Mouse (Mus musculus) MEL (cell line): Measurements from ENCODE around the gene Flna. TPM values are rescaled to one million over a fixed set of nuclear protein-coding genes. Genes with fewer than 3 reads are reported as not detected.
A peak's percentile ranks its signal among the peaks of the same experiment; 100 is the strongest.

Source experiments
- DNase-seq: peaks from one replicate; pipeline ENCODE4 v3.0.0; 2011; ENCODE audit warnings: low read depth, low spot score
- H3K27ac ChIP-seq: 2 replicates; pipeline ENCODE4 v1.5.1; 2012; ENCODE audit warnings: low read depth, mild to moderate bottlenecking, control low read depth, low read length, moderate library complexity; ENCODE audit not compliant: control insufficient read depth
- H3K27me3 ChIP-seq, 2 experiments: fragments of 150-350 bp in 1 of 2; sonication (generic) in 1 of 2; 2 replicates each; pipeline ENCODE4 v1.6.1; 2012; ENCODE audit warnings: low read length in 2 of 2, mild to moderate bottlenecking in 2 of 2, improper control_type of control experiment in 1 of 2, moderate library complexity in 1 of 2; ENCODE audit not compliant: insufficient read depth in 2 of 2, control insufficient read depth in 1 of 2
- H3K36me3 ChIP-seq, 2 experiments: 2 replicates each; pipeline ENCODE4 v1.6.1; 2012 to 2014; ENCODE audit warnings: low read length in 2 of 2, improper control_type of control experiment in 1 of 2, inconsistent platforms in 1 of 2, mild to moderate bottlenecking in 1 of 2; ENCODE audit not compliant: insufficient read depth in 2 of 2, control insufficient read depth in 1 of 2
- H3K4me1 ChIP-seq, 2 experiments: fragments of 150-350 bp in 1 of 2; sonication (generic) in 1 of 2; 2 replicates each; pipeline ENCODE4 v1.6.1; 2012; ENCODE audit warnings: low read length in 2 of 2, improper control_type of control experiment in 1 of 2, mild to moderate bottlenecking in 1 of 2; ENCODE audit not compliant: insufficient read depth in 2 of 2, control insufficient read depth in 1 of 2
- H3K4me3 ChIP-seq, 2 experiments: fragments of 150-350 bp in 1 of 2; sonication (generic) in 1 of 2; 2 replicates each; pipeline ENCODE4 v1.5.1; 2012; ENCODE audit warnings: low read depth in 2 of 2, low read length in 2 of 2, mild to moderate bottlenecking in 2 of 2, moderate library complexity in 2 of 2, control low read depth in 1 of 2, improper control_type of control experiment in 1 of 2; ENCODE audit not compliant: control insufficient read depth in 1 of 2, insufficient read depth in 1 of 2
- H3K79me2 ChIP-seq: 2 replicates; pipeline ENCODE4 v1.6.1; 2012; ENCODE audit warnings: mild to moderate bottlenecking, low read length, moderate library complexity; ENCODE audit not compliant: control insufficient read depth, poor library complexity, insufficient read depth
- H3K9ac ChIP-seq: 2 replicates; pipeline ENCODE4 v1.6.1; 2012; ENCODE audit warnings: low read depth, mild to moderate bottlenecking, control low read depth, low read length, moderate library complexity; ENCODE audit not compliant: control insufficient read depth, poor library complexity, severe bottlenecking
- H3K9me3 ChIP-seq: fragments of 150-350 bp; sonication (generic); replicated peaks from 2 replicates; pipeline ENCODE4 v1.6.1; 2012; ENCODE audit warnings: mild to moderate bottlenecking, low read length, improper control_type of control experiment, moderate library complexity; ENCODE audit not compliant: insufficient read depth
- BHLHE40 ChIP-seq: IDR thresholded peaks from 2 replicates; pipeline ENCODE4 v1.6.1; 2012; ENCODE audit warnings: low read depth, mild to moderate bottlenecking, inconsistent platforms, low read length, improper control_type of control experiment, borderline replicate concordance
- CHD1 ChIP-seq: IDR thresholded peaks from 2 replicates; pipeline ENCODE4 v1.6.1; 2012; ENCODE audit warnings: low read depth, mild to moderate bottlenecking, inconsistent platforms, low read length, improper control_type of control experiment
- CHD2 ChIP-seq: IDR thresholded peaks from 2 replicates; pipeline ENCODE4 v1.6.1; 2011; ENCODE audit warnings: low read length, improper control_type of control experiment
- E2F4 ChIP-seq: IDR thresholded peaks from 2 replicates; pipeline ENCODE4 v1.6.1; 2011; ENCODE audit warnings: low read depth, low read length, improper control_type of control experiment, borderline replicate concordance
- ELF1 ChIP-seq: IDR thresholded peaks from 2 replicates; pipeline ENCODE4 v1.6.1; 2014; ENCODE audit warnings: low read depth, mild to moderate bottlenecking, inconsistent platforms, low read length, improper control_type of control experiment, moderate library complexity
- EP300 ChIP-seq, 2 experiments: IDR thresholded peaks; 2 replicates each; pipeline ENCODE4 v1.6.1; 2011; ENCODE audit warnings: improper control_type of control experiment in 2 of 2, low read length in 2 of 2, low read depth in 1 of 2, mild to moderate bottlenecking in 1 of 2
- ETS1 ChIP-seq: IDR thresholded peaks from 2 replicates; pipeline ENCODE4 v1.6.1; 2012; ENCODE audit warnings: low read depth, mild to moderate bottlenecking, inconsistent platforms, low read length, improper control_type of control experiment, moderate library complexity
- GABPA ChIP-seq: IDR thresholded peaks from 2 replicates; pipeline ENCODE4 v1.6.1; 2012; ENCODE audit warnings: low read depth, mild to moderate bottlenecking, inconsistent platforms, low read length, improper control_type of control experiment, moderate library complexity
- GATA1 ChIP-seq: IDR thresholded peaks from 2 replicates; pipeline ENCODE4 v1.6.1; 2011; ENCODE audit warnings: low read depth, low read length, improper control_type of control experiment
- HCFC1 ChIP-seq: IDR thresholded peaks from 2 replicates; pipeline ENCODE4 v1.6.1; 2012; ENCODE audit warnings: low read depth, mild to moderate bottlenecking, inconsistent platforms, low read length, improper control_type of control experiment, moderate library complexity
- JUND ChIP-seq: IDR thresholded peaks from 2 replicates; pipeline ENCODE4 v1.6.1; 2011; ENCODE audit warnings: low read depth, mild to moderate bottlenecking, improper control_type of control experiment, low read length
- KAT2A ChIP-seq: conservative IDR thresholded peaks from 2 replicates; pipeline ENCODE4 v1.6.1; 2012; ENCODE audit warnings: low read depth, low read length, improper control_type of control experiment, inconsistent platforms
- MAFK ChIP-seq: IDR thresholded peaks from 2 replicates; pipeline ENCODE4 v1.6.1; 2011; ENCODE audit warnings: low read depth, mild to moderate bottlenecking, low read length, improper control_type of control experiment, borderline replicate concordance
- MAX ChIP-seq: IDR thresholded peaks from 2 replicates; pipeline ENCODE4 v1.6.1; 2011; ENCODE audit warnings: low read length, improper control_type of control experiment
- MAZ ChIP-seq: IDR thresholded peaks from 2 replicates; pipeline ENCODE4 v1.6.1; 2012; ENCODE audit warnings: low read depth, mild to moderate bottlenecking, inconsistent platforms, low read length, improper control_type of control experiment
- MEF2A ChIP-seq: IDR thresholded peaks from 2 replicates; pipeline ENCODE4 v1.6.1; 2014; ENCODE audit warnings: low read depth, mild to moderate bottlenecking, inconsistent platforms, low read length, improper control_type of control experiment; ENCODE audit not compliant: poor library complexity, insufficient replicate concordance, severe bottlenecking; ENCODE audit errors: extremely low read depth
- MXI1 ChIP-seq: IDR thresholded peaks from 2 replicates; pipeline ENCODE4 v1.6.1; 2011; ENCODE audit warnings: mild to moderate bottlenecking, low read depth, low read length, improper control_type of control experiment
- MYB ChIP-seq: IDR thresholded peaks from 2 replicates; pipeline ENCODE4 v1.6.1; 2011; ENCODE audit warnings: mild to moderate bottlenecking, low read depth, low read length, improper control_type of control experiment
- MYC ChIP-seq: IDR thresholded peaks from 2 replicates; pipeline ENCODE4 v1.6.1; 2011; ENCODE audit warnings: low read depth, mild to moderate bottlenecking, low read length, improper control_type of control experiment, moderate library complexity
- NELFE ChIP-seq: IDR thresholded peaks from 2 replicates; pipeline ENCODE4 v1.6.1; 2011; ENCODE audit warnings: low read depth, low read length, improper control_type of control experiment
- NRF1 ChIP-seq: IDR thresholded peaks from 2 replicates; pipeline ENCODE4 v1.6.1; 2014; ENCODE audit warnings: low read depth, mild to moderate bottlenecking, inconsistent platforms, low read length, improper control_type of control experiment, moderate library complexity; ENCODE audit not compliant: poor library complexity, insufficient read depth, severe bottlenecking
- POLR2A ChIP-seq, 2 experiments: IDR thresholded peaks; 2 replicates each; pipeline ENCODE4 v1.6.1; 2011 to 2012; ENCODE audit warnings: low read length in 2 of 2, mild to moderate bottlenecking in 2 of 2, control low read depth in 1 of 2, improper control_type of control experiment in 1 of 2, low read depth in 1 of 2, moderate library complexity in 1 of 2; ENCODE audit not compliant: control insufficient read depth in 1 of 2, insufficient read depth in 1 of 2, poor library complexity in 1 of 2
- POLR2AphosphoS2 ChIP-seq: IDR thresholded peaks from 2 replicates; pipeline ENCODE4 v1.6.1; 2011; ENCODE audit warnings: low read length, improper control_type of control experiment
- POLR2AphosphoS5 ChIP-seq: IDR thresholded peaks from 2 replicates; pipeline ENCODE4 v1.6.1; 2012; ENCODE audit warnings: low read depth, borderline replicate concordance, mild to moderate bottlenecking, inconsistent platforms, low read length, moderate library complexity, mixed read lengths
- RAD21 ChIP-seq: IDR thresholded peaks from 2 replicates; pipeline ENCODE4 v1.6.1; 2011; ENCODE audit warnings: mild to moderate bottlenecking, low read depth, low read length, improper control_type of control experiment
- RCOR1 ChIP-seq: IDR thresholded peaks from 2 replicates; pipeline ENCODE4 v1.6.1; 2012; ENCODE audit warnings: low read depth, mild to moderate bottlenecking, inconsistent platforms, low read length, improper control_type of control experiment
- SIN3A ChIP-seq: IDR thresholded peaks from 2 replicates; pipeline ENCODE4 v1.6.1; 2012; ENCODE audit warnings: low read length, improper control_type of control experiment, inconsistent platforms
- SMC3 ChIP-seq: IDR thresholded peaks from 2 replicates; pipeline ENCODE4 v1.6.1; 2011; ENCODE audit warnings: low read depth, low read length, improper control_type of control experiment
- TAL1 ChIP-seq: IDR thresholded peaks from 2 replicates; pipeline ENCODE4 v1.6.1; 2012; ENCODE audit warnings: mild to moderate bottlenecking, inconsistent platforms, low read length, moderate library complexity, mixed read lengths
- TBP ChIP-seq: IDR thresholded peaks from 2 replicates; pipeline ENCODE4 v1.8.0; 2011; ENCODE audit warnings: low read depth, low read length, improper control_type of control experiment
- TCF12 ChIP-seq: IDR thresholded peaks from 2 replicates; pipeline ENCODE4 v1.6.1; 2014; ENCODE audit warnings: low read depth, mild to moderate bottlenecking, inconsistent platforms, low read length, improper control_type of control experiment, moderate library complexity
- UBTF ChIP-seq: IDR thresholded peaks from 2 replicates; pipeline ENCODE4 v1.6.1; 2012; ENCODE audit warnings: low read depth, mild to moderate bottlenecking, inconsistent platforms, low read length, improper control_type of control experiment, moderate library complexity, borderline replicate concordance; ENCODE audit not compliant: insufficient read depth
- USF1 ChIP-seq: IDR thresholded peaks from 2 replicates; pipeline ENCODE4 v1.6.1; 2014; ENCODE audit warnings: low read depth, mild to moderate bottlenecking, inconsistent platforms, low read length, improper control_type of control experiment, moderate library complexity
- ZC3H11A ChIP-seq: IDR thresholded peaks from 2 replicates; pipeline ENCODE4 v1.6.1; 2012; ENCODE audit warnings: low read depth, mild to moderate bottlenecking, inconsistent platforms, low read length, improper control_type of control experiment
- ZKSCAN1 ChIP-seq: IDR thresholded peaks from 2 replicates; pipeline ENCODE4 v1.6.1; 2012; ENCODE audit warnings: low read depth, mild to moderate bottlenecking, inconsistent platforms, low read length, improper control_type of control experiment, moderate library complexity
- ZMIZ1 ChIP-seq: IDR thresholded peaks from 2 replicates; pipeline ENCODE4 v1.6.1; 2012; ENCODE audit warnings: low read depth, mild to moderate bottlenecking, inconsistent platforms, low read length, improper control_type of control experiment, moderate library complexity
- ZNF384 ChIP-seq: IDR thresholded peaks from 2 replicates; pipeline ENCODE4 v1.6.1; 2012; ENCODE audit warnings: low read depth, mild to moderate bottlenecking, inconsistent platforms, low read length, improper control_type of control experiment
- polyA plus RNA-seq, 2 experiments: library from polyadenylated mRNA; stranded (reverse) in 1 of 2; unstranded in 1 of 2; fragments of >175 nt in 1 of 2; fragments of >200 nt in 1 of 2; gene quantifications; 2 replicates each; pipeline versions ENCODE4 v1.2.1 to v1.2.4; 2012; ENCODE audit warnings: low replicate concordance in 2 of 2, low read depth in 1 of 2; ENCODE audit not compliant: insufficient read length in 2 of 2, insufficient read depth in 1 of 2, missing spikeins in 1 of 2
- total RNA-seq: library from RNA; depleted of rRNA; stranded (reverse); fragments of 300-350 nt; gene quantifications from 2 replicates; pipeline ENCODE4 v1.2.3, GENCODE M21; 2012

The Flna gene
- total and polyA plus RNA-seq, 3 experiments, result 111 to 233 (median 147) TPM

GRCm38 (mm10) chrX:74245687-74246086 lies 3.9 kb downstream of the Flna start:
- TF ChIP-seq NELFE (no peak), E2F4 (no peak), USF1 (no peak), MAX (peak; percentile 43; the same call in 1 of the 2 replicates), GATA1 (no peak), HCFC1 (peak; percentile 57; the same call in 1 of the 2 replicates), POLR2AphosphoS2 (no peak), KAT2A (no peak), MYB (no peak), CHD2 (no peak), ELF1 (no peak), TCF12 (no peak), POLR2AphosphoS5 (no peak), JUND (no peak), POLR2A (IDR thresholded peaks at IDR 0.05; ENCODE audit: control insufficient read depth in 1 of 2, insufficient read depth in 1 of 2, low read depth in 1 of 2, low read length in 2 of 2, poor library complexity in 1 of 2) (no peak), MAFK (no peak), NRF1 (no peak), TBP (0 out of 2 replicates have a peak, but pooled peaks have one; percentile 15), EP300 (IDR thresholded peaks at IDR 0.05; ENCODE audit: low read depth in 1 of 2, low read length in 2 of 2) (no peak), MAZ (peak; percentile 63; the same call in 1 of the 2 replicates), UBTF (no peak), SMC3 (no peak), MXI1 (peak; percentile 33; the same call in 1 of the 2 replicates), ZNF384 (no peak), ETS1 (no peak), ZMIZ1 (no peak), ZKSCAN1 (no peak), MEF2A (no peak), SIN3A (0 out of 2 replicates have a peak, but pooled peaks have one; percentile 29), CHD1 (no peak), RAD21 (no peak), BHLHE40 (no peak), TAL1 (no peak), MYC (no peak), ZC3H11A (no peak), GABPA (no peak), RCOR1 (no peak)
- TF ChIP-seq, all 39 proteins: peak for 6
- peak overlapping the region; percentile 64 for H3K9ac ChIP-seq
- no peaks in the 10 kb centered on the region for H3K9me3 ChIP-seq
- H3K36me3 ChIP-seq, result peaks cover 0 to 12% of the 10 kb centered on the region in 2 experiments; a peak in 3 of 4 replicates
- H3K27me3 ChIP-seq, result no peaks in the 10 kb centered on the region
- peaks cover 18% of the 10 kb centered on the region for H3K79me2 ChIP-seq
- H3K27ac ChIP-seq, result peak overlapping the region; percentile 83
- H3K4me1 ChIP-seq, result peaks cover 0 to 17% of the 10 kb centered on the region in 2 experiments; a peak in 2 of 4 replicates
- peak; percentile 84 for DNase-seq
- peak overlapping the region; percentile 52 to 71 for H3K4me3 ChIP-seq
